Mouse (Mus musculus) brain, embryonic 14.5 days (tissue): ENCODE results near the gene Spata48.

Experiments used
- CTCF ChIP-seq: fragments of 200-500 bp; IDR thresholded peaks from 2 replicates; pipeline ENCODE4 v1.5.1; 2012; ENCODE audit warnings: inconsistent platforms, mild to moderate bottlenecking, moderate library complexity, borderline replicate concordance; ENCODE audit not compliant: insufficient read depth, insufficient read length; ENCODE audit errors: extremely low read depth
- POLR2A ChIP-seq: fragments of 200-500 bp; IDR thresholded peaks from 2 replicates; pipeline ENCODE4 v1.6.1; 2012; ENCODE audit warnings: mild to moderate bottlenecking, inconsistent platforms, borderline replicate concordance; ENCODE audit not compliant: poor library complexity, insufficient read depth, insufficient read length, severe bottlenecking; ENCODE audit errors: extremely low read depth

- TF ChIP-seq CTCF (no peak), POLR2A (no peak)
Measured at GRCm38 (mm10) chr11:11484378-11484777, 22.5 kb downstream of the Spata48 start.
